Mouse (Mus musculus): Measurements from ENCODE around the gene Gm10188. TPM values are rescaled to one million over a fixed set of nuclear protein-coding genes. Genes with fewer than 3 reads are reported as not detected.

Gene Gm10188
- total and polyA plus RNA-seq, 3 experiments: not detected

GRCm38 (mm10) chr1:132231470-132232274, 2.1 kb upstream of the Gm10188 start:
- DNase-seq (ENCODE audit: extremely low read depth): no peak
- in situ Hi-C loops (cut with MboI; ENCODE audit: low pct_ligation_motif_present, low pct_unique_long_range_greater_than_20kb, low sequenced_read_pairs): no loop called here
- no peak for TF ChIP-seq ELF1 (IDR thresholded peaks at IDR 0.05; ENCODE audit: low read depth, low read length)
- no peak for TF ChIP-seq USF1 (IDR thresholded peaks at IDR 0.05; ENCODE audit: low read depth, low read length)
- no peak for TF ChIP-seq UBTF (IDR thresholded peaks at IDR 0.05; ENCODE audit: low read depth, low read length)
- no peak for TF ChIP-seq USF2 (conservative IDR thresholded peaks at IDR 0.05; ENCODE audit: low read depth, low read length)
- TF ChIP-seq TCF12 (IDR thresholded peaks at IDR 0.05; ENCODE audit: low read depth, low read length): no peak
- TF ChIP-seq JUN (IDR thresholded peaks at IDR 0.05; ENCODE audit: insufficient read depth, low read depth, low read length): no peak
- TF ChIP-seq RCOR1 (conservative IDR thresholded peaks at IDR 0.05; ENCODE audit: low read depth, low read length): no peak
- no peak for TF ChIP-seq NRF1 (IDR thresholded peaks at IDR 0.05; ENCODE audit: low read depth, low read length)
- no peak for TF ChIP-seq ZC3H11A (IDR thresholded peaks at IDR 0.05; ENCODE audit: low read depth, low read length)
- no peak for TF ChIP-seq MAZ (IDR thresholded peaks at IDR 0.05; ENCODE audit: low read depth, low read length)
- no peak for TF ChIP-seq NELFE (IDR thresholded peaks at IDR 0.05; ENCODE audit: low read depth, low read length)
- no peak for TF ChIP-seq IRF4 (IDR thresholded peaks at IDR 0.05; ENCODE audit: low read depth, low read length)
- TF ChIP-seq MEF2A (IDR thresholded peaks at IDR 0.05; ENCODE audit: borderline replicate concordance, low read depth, low read length): no peak

GRCm38 (mm10) chr1:132226297-132227080, 3.1 kb downstream of the Gm10188 start:
- Histone ChIP-seq H3K27me3 (replicated peaks) (peaks cover 28% of the 10 kb centered on the region), H3K9me3 (replicated peaks; ENCODE audit: low read length) (no peaks in the 10 kb centered on the region), H3K36me3 (replicated peaks in 1 of 2; ENCODE audit: control insufficient read depth in 1 of 2, insufficient read depth in 1 of 2, low read length in 1 of 2) (no peaks in the 10 kb centered on the region), H3K4me1 (ENCODE audit: control insufficient read depth in 1 of 2, insufficient read depth in 2 of 2) (no peaks in the 10 kb centered on the region), H3K4me3 (replicated peaks in 1 of 3; ENCODE audit: low read depth in 2 of 3, low read length in 2 of 3, poor library complexity in 1 of 3) (no peak overlapping the region), H3K27ac (ENCODE audit: insufficient read depth, low read depth) (no peak overlapping the region), H3K9ac (ENCODE audit: insufficient read depth, low read depth) (no peak overlapping the region), H3K79me2 (replicated peaks; ENCODE audit: control insufficient read depth, extremely low read depth, insufficient read depth, poor library complexity, severe bottlenecking) (no peaks in the 10 kb centered on the region), H3K4me2 (ENCODE audit: insufficient read depth, low read depth, poor library complexity, severe bottlenecking) (no peak overlapping the region)
- in situ Hi-C loops (cut with MboI; ENCODE audit: low pct_ligation_motif_present, low pct_unique_long_range_greater_than_20kb, low sequenced_read_pairs): no loop called here
- no peak for DNase-seq (ENCODE audit: extremely low read depth)
- TF ChIP-seq ZNF384 (IDR thresholded peaks at IDR 0.05; ENCODE audit: low read depth, low read length) (peak; percentile 43), NELFE (IDR thresholded peaks at IDR 0.05; ENCODE audit: low read depth, low read length) (no peak)
- dilution Hi-C loops (cut with MboI; ENCODE audit: extremely low pct_ligation_motif_present, extremely low pct_unique_long_range_greater_than_20kb, low sequenced_read_pairs): no loop called here

More at GRCm38 (mm10) chr1:132231470-132232274, 2.1 kb upstream of the Gm10188 start:
- no peaks in the 10 kb centered on the region for H3K79me2 ChIP-seq (replicated peaks; ENCODE audit: control insufficient read depth, extremely low read depth, insufficient read depth, poor library complexity, severe bottlenecking)
- no peak overlapping the region for H3K4me2 ChIP-seq (ENCODE audit: insufficient read depth, low read depth, poor library complexity, severe bottlenecking)
- no peak overlapping the region for H3K4me3 ChIP-seq (replicated peaks in 1 of 3; ENCODE audit: low read depth in 2 of 3, low read length in 2 of 3, poor library complexity in 1 of 3)
- dilution Hi-C loops (cut with MboI; ENCODE audit: extremely low pct_ligation_motif_present, extremely low pct_unique_long_range_greater_than_20kb, low sequenced_read_pairs): no loop called here
- H3K4me1 ChIP-seq (ENCODE audit: control insufficient read depth in 1 of 2, insufficient read depth in 2 of 2): no peaks in the 10 kb centered on the region
- H3K36me3 ChIP-seq (replicated peaks in 1 of 2; ENCODE audit: control insufficient read depth in 1 of 2, insufficient read depth in 1 of 2, low read length in 1 of 2): no peaks in the 10 kb centered on the region
- H3K9ac ChIP-seq (ENCODE audit: insufficient read depth, low read depth): no peak overlapping the region
- H3K9me3 ChIP-seq (replicated peaks; ENCODE audit: low read length): no peaks in the 10 kb centered on the region
- no peak overlapping the region for H3K27ac ChIP-seq (ENCODE audit: insufficient read depth, low read depth)
- peaks cover 39% of the 10 kb centered on the region for H3K27me3 ChIP-seq (replicated peaks)
